Mouse (Mus musculus): ENCODE results near the gene Slc35f1. TPM values are rescaled to one million over a fixed set of nuclear protein-coding genes. Genes with fewer than 3 reads are reported as not detected.

The Slc35f1 gene
- polyA plus RNA-seq, 1 experiment = 0.02 TPM

DNA sequence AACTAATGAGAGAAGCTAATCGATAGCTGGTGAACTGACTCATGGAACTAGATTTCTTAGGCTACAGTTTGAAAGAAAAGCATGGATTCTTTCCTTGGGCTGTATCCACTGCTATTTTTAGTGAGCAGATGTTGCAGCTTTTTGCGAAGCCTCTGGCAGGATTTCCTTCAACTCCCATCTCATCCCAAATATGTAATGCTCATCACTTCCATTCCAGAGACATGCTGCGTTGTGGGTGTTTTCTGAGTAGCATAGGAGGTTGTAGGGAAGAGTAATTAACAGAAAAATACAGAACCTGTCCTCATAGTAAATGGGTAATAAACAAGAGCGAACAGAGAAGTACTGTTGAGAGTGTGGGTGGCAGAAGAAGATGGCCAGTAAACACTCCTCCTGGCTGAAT is 21.8 kb downstream of the Slc35f1 start:
- H3K27ac ChIP-seq (ENCODE audit: control insufficient read depth, insufficient read depth, low read depth, low read length) = no peak overlapping the region
- no peaks in the 10 kb centered on the region for H3K36me3 ChIP-seq (ENCODE audit: control insufficient read depth, insufficient read depth, low read length)
- no peak overlapping the region for H3K4me3 ChIP-seq (ENCODE audit: control insufficient read depth, low read depth, low read length)
- no peaks in the 10 kb centered on the region for H3K27me3 ChIP-seq (ENCODE audit: control insufficient read depth, insufficient read depth, low read length)
- TF ChIP-seq CTCF (IDR thresholded peaks at IDR 0.05; ENCODE audit: control insufficient read depth, insufficient read depth, insufficient replicate concordance, low read depth, low read length) (no peak), POLR2A (IDR thresholded peaks at IDR 0.05; ENCODE audit: control insufficient read depth, low read depth, low read length) (no peak)
- H3K4me1 ChIP-seq (ENCODE audit: control insufficient read depth, insufficient read depth, low read length) = no peaks in the 10 kb centered on the region

- Histone ChIP-seq H3K36me3 (ENCODE audit: control insufficient read depth, insufficient read depth, low read length) (no peaks in the 10 kb centered on the region), H3K27ac (ENCODE audit: control insufficient read depth, insufficient read depth, low read depth, low read length) (no peak overlapping the region), H3K27me3 (ENCODE audit: control insufficient read depth, insufficient read depth, low read length) (no peaks in the 10 kb centered on the region), H3K4me3 (ENCODE audit: control insufficient read depth, low read depth, low read length) (no peak overlapping the region), H3K4me1 (ENCODE audit: control insufficient read depth, insufficient read depth, low read length) (no peaks in the 10 kb centered on the region)
- TF ChIP-seq CTCF (IDR thresholded peaks at IDR 0.05; ENCODE audit: control insufficient read depth, insufficient read depth, insufficient replicate concordance, low read depth, low read length) = no peak
- TF ChIP-seq POLR2A (IDR thresholded peaks at IDR 0.05; ENCODE audit: control insufficient read depth, low read depth, low read length) = no peak
Measured at GRCm38 (mm10) chr10:52714557-52714956, 24.2 kb downstream of the Slc35f1 start.

DNA sequence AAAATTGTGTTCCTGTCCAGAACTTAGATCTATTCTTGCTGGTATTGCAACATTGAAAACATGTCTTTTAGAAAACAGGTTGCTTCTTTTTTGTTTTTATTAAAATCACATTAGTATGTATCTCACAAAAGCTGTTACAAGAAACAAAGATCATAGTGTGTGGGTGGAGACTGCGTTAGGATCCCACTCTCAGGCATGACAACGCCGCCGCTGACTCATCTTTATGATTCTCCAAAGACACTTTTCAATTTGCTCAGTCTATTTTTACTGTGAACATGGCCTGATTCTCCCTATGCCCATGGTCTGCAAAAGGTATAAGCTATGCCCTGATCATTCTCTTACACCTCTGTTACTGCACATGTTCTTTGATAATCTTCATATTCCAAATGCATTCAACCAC is 24.8 kb downstream of the Slc35f1 start:
- Histone ChIP-seq H3K27ac (ENCODE audit: control insufficient read depth, insufficient read depth, low read depth, low read length) (no peak overlapping the region), H3K27me3 (ENCODE audit: control insufficient read depth, insufficient read depth, low read length) (no peaks in the 10 kb centered on the region), H3K4me3 (ENCODE audit: control insufficient read depth, low read depth, low read length) (no peak overlapping the region), H3K4me1 (ENCODE audit: control insufficient read depth, insufficient read depth, low read length) (no peaks in the 10 kb centered on the region), H3K36me3 (ENCODE audit: control insufficient read depth, insufficient read depth, low read length) (no peaks in the 10 kb centered on the region)
- TF ChIP-seq CTCF (IDR thresholded peaks at IDR 0.05; ENCODE audit: control insufficient read depth, insufficient read depth, insufficient replicate concordance, low read depth, low read length) (no peak), POLR2A (IDR thresholded peaks at IDR 0.05; ENCODE audit: control insufficient read depth, low read depth, low read length) (no peak)

DNA sequence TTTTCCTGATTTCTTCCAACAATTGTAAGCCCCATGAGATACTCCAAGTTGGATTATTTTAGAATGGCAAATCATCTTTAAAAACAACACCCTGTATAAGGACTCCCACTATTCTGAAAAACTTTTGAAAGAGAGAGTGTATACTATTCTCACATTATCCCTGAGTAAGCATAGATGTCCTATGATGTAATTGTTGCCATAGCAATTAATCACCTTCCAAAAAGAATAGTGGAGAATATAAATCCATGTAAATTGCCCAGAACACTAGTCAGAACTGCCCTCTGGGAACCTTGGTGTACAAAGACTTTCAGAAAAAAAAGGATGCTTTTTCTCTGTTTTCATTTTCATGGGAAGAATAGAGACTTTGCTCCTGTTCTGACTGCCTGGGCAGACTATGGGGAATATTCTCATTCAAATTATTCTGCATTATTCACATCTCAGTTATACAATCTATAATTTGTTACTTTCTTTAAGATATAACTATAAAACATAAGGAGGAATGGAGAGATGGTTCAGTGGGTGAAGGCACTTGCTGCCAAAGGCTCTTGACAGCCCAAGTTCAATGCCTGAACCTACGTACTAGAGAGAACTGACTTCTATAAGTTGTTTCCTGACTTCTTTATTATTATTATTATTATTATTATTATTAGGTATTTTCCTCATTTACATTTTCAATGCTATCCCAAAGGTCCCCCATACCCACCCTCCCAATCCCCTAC is 28.0 kb downstream of the Slc35f1 start:
- TF ChIP-seq POLR2A (IDR thresholded peaks at IDR 0.05; ENCODE audit: control insufficient read depth, low read depth, low read length) (no peak), CTCF (IDR thresholded peaks at IDR 0.05; ENCODE audit: control insufficient read depth, insufficient read depth, insufficient replicate concordance, low read depth, low read length) (no peak)
- H3K4me1 ChIP-seq (ENCODE audit: control insufficient read depth, insufficient read depth, low read length) = no peaks in the 10 kb centered on the region
- no peaks in the 10 kb centered on the region for H3K36me3 ChIP-seq (ENCODE audit: control insufficient read depth, insufficient read depth, low read length)
- H3K4me3 ChIP-seq (ENCODE audit: control insufficient read depth, low read depth, low read length) = no peak overlapping the region
- no peak overlapping the region for H3K27ac ChIP-seq (ENCODE audit: control insufficient read depth, insufficient read depth, low read depth, low read length)
- H3K27me3 ChIP-seq (ENCODE audit: control insufficient read depth, insufficient read depth, low read length) = no peaks in the 10 kb centered on the region

DNA sequence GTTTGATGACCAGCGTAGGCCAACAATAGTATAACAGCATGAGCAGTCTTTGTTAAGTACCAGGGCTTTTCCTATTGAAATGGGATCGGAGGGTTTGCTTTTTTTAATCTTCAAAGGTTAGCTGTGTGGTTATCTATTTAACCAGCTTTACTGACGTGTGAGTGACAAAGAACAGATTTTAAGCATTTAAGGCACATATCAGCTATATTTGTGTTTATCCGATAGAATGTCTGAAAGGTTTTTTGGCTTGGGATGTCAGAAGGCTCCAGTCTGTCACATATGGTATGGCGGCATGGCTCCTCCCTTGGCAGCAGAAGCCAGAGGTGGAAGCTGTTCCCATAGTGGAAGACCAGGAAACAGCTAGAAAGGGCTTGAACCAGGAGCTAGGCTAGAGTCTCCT is 36.3 kb downstream of the Slc35f1 start:
- TF ChIP-seq POLR2A (IDR thresholded peaks at IDR 0.05; ENCODE audit: control insufficient read depth, low read depth, low read length) (no peak), CTCF (IDR thresholded peaks at IDR 0.05; ENCODE audit: control insufficient read depth, insufficient read depth, insufficient replicate concordance, low read depth, low read length) (no peak)
- Histone ChIP-seq H3K27me3 (ENCODE audit: control insufficient read depth, insufficient read depth, low read length) (no peaks in the 10 kb centered on the region), H3K36me3 (ENCODE audit: control insufficient read depth, insufficient read depth, low read length) (no peaks in the 10 kb centered on the region), H3K4me1 (ENCODE audit: control insufficient read depth, insufficient read depth, low read length) (no peaks in the 10 kb centered on the region), H3K27ac (ENCODE audit: control insufficient read depth, insufficient read depth, low read depth, low read length) (no peak overlapping the region), H3K4me3 (ENCODE audit: control insufficient read depth, low read depth, low read length) (no peak overlapping the region)

GRCm38 (mm10) chr10:52742671-52743379 is 52.5 kb downstream of the Slc35f1 start:
- no peak overlapping the region for H3K4me3 ChIP-seq (ENCODE audit: control insufficient read depth, low read depth, low read length)
- no peaks in the 10 kb centered on the region for H3K27me3 ChIP-seq (ENCODE audit: control insufficient read depth, insufficient read depth, low read length)
- H3K36me3 ChIP-seq (ENCODE audit: control insufficient read depth, insufficient read depth, low read length) = no peaks in the 10 kb centered on the region
- no peaks in the 10 kb centered on the region for H3K4me1 ChIP-seq (ENCODE audit: control insufficient read depth, insufficient read depth, low read length)
- TF ChIP-seq POLR2A (IDR thresholded peaks at IDR 0.05; ENCODE audit: control insufficient read depth, low read depth, low read length) (no peak), CTCF (IDR thresholded peaks at IDR 0.05; ENCODE audit: control insufficient read depth, insufficient read depth, insufficient replicate concordance, low read depth, low read length) (no peak)
- no peak overlapping the region for H3K27ac ChIP-seq (ENCODE audit: control insufficient read depth, insufficient read depth, low read depth, low read length)

- Histone ChIP-seq H3K4me3 (ENCODE audit: control insufficient read depth, low read depth, low read length) (no peak overlapping the region), H3K27ac (ENCODE audit: control insufficient read depth, insufficient read depth, low read depth, low read length) (no peak overlapping the region), H3K36me3 (ENCODE audit: control insufficient read depth, insufficient read depth, low read length) (no peaks in the 10 kb centered on the region), H3K4me1 (ENCODE audit: control insufficient read depth, insufficient read depth, low read length) (no peaks in the 10 kb centered on the region), H3K27me3 (ENCODE audit: control insufficient read depth, insufficient read depth, low read length) (no peaks in the 10 kb centered on the region)
- TF ChIP-seq CTCF (IDR thresholded peaks at IDR 0.05; ENCODE audit: control insufficient read depth, insufficient read depth, insufficient replicate concordance, low read depth, low read length) (no peak), POLR2A (IDR thresholded peaks at IDR 0.05; ENCODE audit: control insufficient read depth, low read depth, low read length) (no peak)
Measured at GRCm38 (mm10) chr10:52743831-52744230, 53.5 kb downstream of the Slc35f1 start.
